Mouse (Mus musculus) embryonic fibroblast, embryonic 13.5 days (primary cell): ENCODE measurements around the gene Bmp2k. TPM values are rescaled to one million over a fixed set of nuclear protein-coding genes. Genes with fewer than 3 reads are reported as not detected.
A peak's percentile ranks its signal among the peaks of the same experiment; 100 is the strongest.

Source experiments
- H3K27ac ChIP-seq: 2 replicates; pipeline ENCODE4 v1.5.1; 2012; ENCODE audit warnings: low read length, control low read depth, inconsistent platforms; ENCODE audit not compliant: insufficient read depth
- H3K4me1 ChIP-seq: 2 replicates; pipeline ENCODE4 v1.6.1; 2011; ENCODE audit warnings: low read length; ENCODE audit not compliant: control insufficient read depth, insufficient read depth
- H3K4me3 ChIP-seq: 2 replicates; pipeline ENCODE4 v1.5.1; 2011; ENCODE audit warnings: mild to moderate bottlenecking, control low read depth, low read length; ENCODE audit not compliant: insufficient read depth
- CTCF ChIP-seq: IDR thresholded peaks from 2 replicates; pipeline ENCODE4 v1.5.1; 2011; ENCODE audit warnings: mild to moderate bottlenecking, control low read depth, low read length, moderate library complexity, borderline replicate concordance; ENCODE audit not compliant: insufficient read depth
- POLR2A ChIP-seq: IDR thresholded peaks from 2 replicates; pipeline ENCODE4 v1.6.1; 2011; ENCODE audit warnings: low read depth, mild to moderate bottlenecking, control low read depth, low read length, moderate library complexity
- polyA plus RNA-seq: library from polyadenylated mRNA; stranded (reverse); fragments of >200 nt; gene quantifications from 2 replicates; pipeline ENCODE4 v1.2.4, GENCODE M21; 2011; ENCODE audit warnings: low read depth; ENCODE audit not compliant: missing spikeins, insufficient read length

Bmp2k gene
- polyA plus RNA-seq, 1 experiment, result 13.6 TPM

DNA sequence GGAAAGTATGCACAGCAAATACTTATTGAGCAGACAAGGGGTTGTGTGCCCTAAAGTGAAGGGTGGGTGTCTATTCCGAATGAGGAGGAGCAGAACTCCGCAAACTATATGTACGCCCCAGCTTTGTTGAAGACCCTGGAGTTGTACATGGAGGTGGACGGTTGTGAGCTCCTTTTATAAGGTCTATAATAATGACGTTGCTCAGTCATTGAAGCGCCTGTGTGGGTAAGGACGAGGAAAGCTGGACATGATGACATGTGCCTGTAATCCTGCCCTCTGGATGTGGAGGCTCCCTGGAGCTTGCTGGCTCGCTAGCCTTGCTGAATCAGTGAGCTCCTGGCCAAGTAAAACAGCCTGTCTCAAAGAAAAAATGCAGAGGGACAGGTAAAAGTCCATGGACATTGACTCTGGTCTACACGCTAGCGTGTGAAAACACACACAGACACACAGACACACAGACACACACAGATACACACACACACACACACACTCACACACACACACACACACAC lies 128.0 kb downstream of the Bmp2k start:
- Histone ChIP-seq H3K4me3 (no peak overlapping the region), H3K27ac (no peak overlapping the region), H3K4me1 (no peaks in the 10 kb centered on the region)
- TF ChIP-seq CTCF (no peak), POLR2A (no peak)

DNA sequence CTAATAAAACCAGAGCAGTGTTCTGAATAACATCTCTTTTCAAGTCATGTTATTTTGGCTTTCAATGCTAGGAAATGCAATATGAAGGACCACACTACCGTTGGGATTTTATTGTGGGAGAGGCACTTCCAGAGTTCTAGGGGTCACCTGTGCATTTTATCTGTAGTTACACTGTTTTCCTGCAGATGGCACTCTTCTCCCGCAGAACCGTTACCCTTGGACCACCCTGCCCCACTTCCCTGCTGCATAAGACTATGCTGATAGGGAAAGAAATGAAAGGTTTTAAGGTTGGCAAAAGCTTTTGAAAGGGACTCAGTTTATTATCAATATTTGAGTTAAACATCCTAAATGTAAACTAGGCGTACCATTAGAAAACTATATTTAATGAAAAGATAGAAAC lies 128.5 kb downstream of the Bmp2k start:
- Histone ChIP-seq H3K27ac (no peak overlapping the region), H3K4me1 (no peaks in the 10 kb centered on the region), H3K4me3 (no peak overlapping the region)
- TF ChIP-seq POLR2A, result no peak
- peak; percentile 78 for TF ChIP-seq CTCF

DNA sequence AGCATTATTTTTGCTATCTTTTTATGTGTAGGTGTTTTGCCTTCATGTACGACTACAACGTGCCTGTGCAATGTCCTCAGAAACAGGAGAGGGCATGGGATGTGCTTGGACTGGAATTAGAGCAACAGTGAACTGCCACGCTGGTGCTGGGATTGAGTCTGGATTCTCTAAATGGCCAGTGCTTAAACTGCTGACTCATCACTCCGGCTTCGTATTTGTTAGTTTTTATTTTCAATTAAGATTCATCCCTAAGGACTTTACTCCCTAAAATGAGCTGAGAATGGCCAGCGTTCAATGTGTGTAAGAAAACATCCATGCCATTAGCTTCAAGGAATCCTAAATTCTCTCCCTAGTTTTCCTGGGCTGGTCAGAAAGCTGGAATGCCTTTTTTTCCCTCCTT lies 129.8 kb downstream of the Bmp2k start:
- Histone ChIP-seq H3K27ac (no peak overlapping the region), H3K4me3 (no peak overlapping the region), H3K4me1 (no peaks in the 10 kb centered on the region)
- TF ChIP-seq POLR2A (no peak), CTCF (no peak)

DNA sequence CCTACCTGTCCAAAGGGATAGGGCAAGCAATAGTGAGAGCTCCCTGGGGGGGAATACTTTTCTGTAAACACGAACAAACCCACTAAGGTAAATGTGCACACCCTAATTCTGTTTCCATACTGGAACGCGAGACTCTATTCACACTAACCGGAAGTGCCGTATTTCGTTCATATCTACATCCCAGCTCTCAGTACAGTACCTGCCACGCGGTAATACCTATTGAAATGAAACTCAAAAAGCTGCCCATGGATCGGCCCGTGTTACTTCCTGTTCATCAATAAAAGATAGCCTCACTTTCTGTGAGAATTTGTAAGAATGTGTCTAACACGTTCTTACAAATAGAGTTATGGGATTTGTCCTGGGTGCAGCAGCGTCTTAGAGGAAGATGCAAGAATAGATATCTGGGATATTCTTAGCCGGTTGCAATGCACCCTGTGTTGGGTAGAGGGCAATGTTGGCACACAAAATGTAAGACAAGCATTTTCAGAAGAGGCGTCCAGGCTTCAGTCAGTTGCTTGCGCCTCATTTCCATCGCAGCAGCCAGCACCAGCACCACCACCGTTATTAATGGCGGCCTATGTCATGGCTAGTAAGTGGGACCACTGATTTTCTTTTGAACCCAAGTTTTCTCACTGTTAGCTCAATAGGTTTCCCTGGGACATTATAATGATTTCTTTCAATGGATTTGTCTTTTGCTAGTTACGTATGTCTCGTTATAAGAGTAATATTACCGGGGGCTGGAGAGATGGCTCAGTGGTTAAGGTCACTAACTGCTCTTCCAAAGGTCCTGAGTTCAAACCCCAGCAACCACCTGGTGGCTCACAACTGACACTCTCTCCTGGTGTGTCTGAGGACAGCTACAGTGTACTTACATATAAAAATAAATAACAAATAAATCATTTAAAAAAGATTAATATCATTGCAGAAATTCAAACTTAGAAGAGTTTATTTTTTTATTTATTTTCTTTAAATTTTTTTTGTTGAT lies 131.0 kb downstream of the Bmp2k start:
- H3K4me3 ChIP-seq, result no peak overlapping the region
- no peaks in the 10 kb centered on the region for H3K4me1 ChIP-seq
- no peak for TF ChIP-seq POLR2A
- peak; percentile 31; the same call in 1 of the 2 replicates for TF ChIP-seq CTCF
- no peak overlapping the region for H3K27ac ChIP-seq

DNA sequence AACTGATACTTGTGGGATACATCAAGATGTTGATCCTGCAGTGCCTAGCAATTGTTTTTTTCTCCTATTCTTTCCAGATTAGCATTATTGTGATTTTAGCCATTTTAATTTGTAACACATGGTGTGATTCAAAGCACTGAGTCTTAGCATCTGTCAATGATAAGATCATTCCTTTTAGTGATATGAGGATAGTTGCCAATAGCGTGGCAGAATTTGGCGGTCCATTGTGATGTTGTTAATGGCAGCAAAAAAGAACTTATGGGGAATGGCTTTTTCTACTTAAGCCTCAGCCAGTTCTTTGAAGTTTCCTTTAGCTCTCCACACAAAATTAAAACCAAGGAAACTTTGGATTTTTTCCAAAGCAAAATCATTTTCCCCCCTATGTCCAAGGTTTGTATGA lies 132.1 kb downstream of the Bmp2k start:
- no peaks in the 10 kb centered on the region for H3K4me1 ChIP-seq
- no peak overlapping the region for H3K27ac ChIP-seq
- no peak for TF ChIP-seq POLR2A
- no peak for TF ChIP-seq CTCF
- H3K4me3 ChIP-seq, result no peak overlapping the region

DNA sequence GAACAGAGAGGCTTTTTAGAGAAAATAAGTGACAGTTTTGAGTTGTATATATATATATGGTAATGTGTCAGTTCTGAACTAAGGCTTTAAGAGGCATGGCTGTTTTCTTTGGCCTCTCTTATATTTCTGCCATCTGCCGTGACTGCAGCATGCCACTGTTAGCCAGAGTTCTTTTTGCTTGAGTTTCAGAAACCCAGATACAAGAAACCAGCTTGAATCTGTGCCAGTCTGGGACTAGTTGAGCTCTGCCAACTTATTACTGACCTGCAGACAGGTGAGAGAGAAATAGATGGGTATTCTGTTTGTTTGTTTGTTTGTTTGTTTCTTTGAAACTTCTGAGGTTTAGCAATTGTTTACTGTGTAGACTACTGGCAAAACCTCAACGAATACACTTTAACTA lies 137.8 kb downstream of the Bmp2k start:
- Histone ChIP-seq H3K4me3 (no peak overlapping the region), H3K4me1 (no peaks in the 10 kb centered on the region), H3K27ac (no peak overlapping the region)
- no peak for TF ChIP-seq POLR2A
- no peak for TF ChIP-seq CTCF

Other genes starting within 250 kb of the Bmp2k start
- gene Anxa3, start 204.3 kb upstream of the Bmp2k start, polyA plus RNA-seq, result 198 and 325 TPM in 2 replicates
- 8.7 and 13.5 TPM in 2 replicates for gene Paqr3, start 113.9 kb downstream of the Bmp2k start, polyA plus RNA-seq